Mouse (Mus musculus) liver, embryonic 14.5 days (tissue): ENCODE measurements around the gene Slc36a2. TPM values are rescaled to one million over a fixed set of nuclear protein-coding genes. Genes with fewer than 3 reads are reported as not detected.

ENCODE experiments used
- ATAC-seq: fragments of 200-750 bp; cut with Nextera tagmentation; 2 replicates; pipeline ENCODE4 v1.8.0; 2017; ENCODE audit warnings: moderate number of reproducible peaks, mild to moderate bottlenecking, moderate library complexity; ENCODE audit not compliant: insufficient read depth
- DNase-seq, 3 experiments: peaks; one replicate each; pipeline ENCODE4 v3.0.0-alpha.2; 2012 to 2013; ENCODE audit warnings: low read depth in 3 of 3, low spot score in 3 of 3
- H3K27ac ChIP-seq: fragments of 300-500 bp; sonication (generic); 2 replicates; pipeline ENCODE4 v1.5.1; 2014; ENCODE audit warnings: moderate library complexity, mild to moderate bottlenecking, control low read depth, inconsistent platforms
- H3K27me3 ChIP-seq: fragments of 300-500 bp; sonication (generic); 2 replicates; pipeline ENCODE4 v1.6.1; 2014; ENCODE audit warnings: mild to moderate bottlenecking, low read length, moderate library complexity; ENCODE audit not compliant: control insufficient read depth, insufficient read depth
- H3K36me3 ChIP-seq: fragments of 300-500 bp; sonication (generic); replicated peaks from 2 replicates; pipeline ENCODE4 v1.6.1; 2014; ENCODE audit warnings: low read depth; ENCODE audit not compliant: control insufficient read depth, insufficient read depth
- H3K4me1 ChIP-seq, 2 experiments: fragments of 200-500 bp in 1 of 2; fragments of 300-500 bp in 1 of 2; sonication (generic) in 1 of 2; replicated peaks; 2 replicates each; pipeline ENCODE4 v1.6.1; 2012 to 2014; ENCODE audit warnings: antibody characterized with exemption in 1 of 2, inconsistent platforms in 1 of 2, low read length in 1 of 2; ENCODE audit not compliant: control insufficient read depth in 2 of 2, insufficient read depth in 2 of 2
- H3K4me2 ChIP-seq: fragments of 300-500 bp; sonication (generic); 2 replicates; pipeline ENCODE4 v1.6.1; 2014; ENCODE audit warnings: low read depth, mild to moderate bottlenecking, control low read depth, moderate library complexity
- H3K4me3 ChIP-seq, 2 experiments: fragments of 200-500 bp in 1 of 2; fragments of 300-500 bp in 1 of 2; sonication (generic) in 1 of 2; 2 replicates each; pipeline ENCODE4 v1.5.1; 2012 to 2014; ENCODE audit warnings: low read depth in 2 of 2, low read length in 2 of 2, mild to moderate bottlenecking in 2 of 2, control low read depth in 1 of 2, inconsistent platforms in 1 of 2, moderate library complexity in 1 of 2; ENCODE audit not compliant: insufficient read depth in 1 of 2
- H3K9ac ChIP-seq: fragments of 300-500 bp; sonication (generic); replicated peaks from 2 replicates; pipeline ENCODE4 v1.6.1; 2014; ENCODE audit warnings: mild to moderate bottlenecking, control low read depth, moderate library complexity
- H3K9me3 ChIP-seq: fragments of 300-500 bp; sonication (generic); 2 replicates; pipeline ENCODE4 v1.6.1; 2016; ENCODE audit warnings: low read length, mixed read lengths; ENCODE audit not compliant: control insufficient read depth
- CTCF ChIP-seq: IDR thresholded peaks from 2 replicates; pipeline ENCODE4 v1.5.1; 2016; ENCODE audit warnings: antibody characterized with exemption, low read depth, control low read depth
- EP300 ChIP-seq: IDR thresholded peaks from 2 replicates; pipeline ENCODE4 v1.6.1; 2016; ENCODE audit warnings: antibody characterized with exemption, low read depth
- WGBS: fragments of 180-500 bp; shearing (Covaris S2); extraction: QIAGEN DNeasy Blood & Tissue Kit; methylation state at CpG from one replicate; pipeline ENCODE4 v1.1.7; 2014; ENCODE audit not compliant: insufficient replicate concordance; 5-methylcytosine and 5-hydroxymethylcytosine counted together
- polyA plus RNA-seq, 2 experiments: library from polyadenylated mRNA; depleted of rRNA in 1 of 2; stranded (reverse) in 1 of 2; unstranded in 1 of 2; fragments of >200 nt; fragmentation: Nextera tagmentation in 1 of 2; extraction: Ambion mirVana in 1 of 2; gene quantifications; 2 replicates each; pipeline versions ENCODE4 v1.2.1 to v1.2.3; 2012 to 2014

The Slc36a2 gene
- polyA plus RNA-seq, 2 experiments = 13.8 to 14.1 TPM

DNA sequence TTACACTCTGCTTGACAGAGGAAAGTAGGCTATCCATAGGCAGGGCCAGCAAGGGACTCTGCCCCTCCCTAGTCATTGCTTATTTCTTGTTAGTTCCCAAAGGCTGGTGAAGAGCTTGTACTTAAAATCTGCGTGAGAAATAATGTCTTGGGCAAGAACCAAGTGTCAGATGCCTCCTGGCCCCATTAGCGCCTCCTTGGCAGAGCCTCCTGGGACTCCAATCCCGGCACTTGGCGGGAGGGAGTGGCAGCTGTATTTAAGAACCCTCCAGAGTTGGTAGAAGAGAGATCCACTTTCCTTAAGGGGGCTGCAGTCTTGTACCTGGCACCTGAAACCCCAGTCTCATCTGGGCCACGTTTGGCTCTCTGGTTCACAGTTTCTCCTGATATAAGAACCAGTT lies 29.3 kb upstream of the Slc36a2 start:
- no peak for DNase-seq
- H3K27ac ChIP-seq = no peak overlapping the region
- H3K27me3 ChIP-seq = no peaks in the 10 kb centered on the region
- 68% methylated on average over 5 of the region's 5 CpGs for WGBS
- H3K36me3 ChIP-seq = no peaks in the 10 kb centered on the region; the same call in 1 of the 2 replicates
- TF ChIP-seq CTCF (no peak), EP300 (no peak)
- no peak overlapping the region for H3K9ac ChIP-seq
- no peak overlapping the region for H3K4me3 ChIP-seq
- no peak overlapping the region for H3K4me2 ChIP-seq
- H3K9me3 ChIP-seq = no peaks in the 10 kb centered on the region
- H3K4me1 ChIP-seq = peaks cover 0 to 20% of the 10 kb centered on the region in 2 experiments; a peak in 2 of 4 replicates
- ATAC-seq = no peak

DNA sequence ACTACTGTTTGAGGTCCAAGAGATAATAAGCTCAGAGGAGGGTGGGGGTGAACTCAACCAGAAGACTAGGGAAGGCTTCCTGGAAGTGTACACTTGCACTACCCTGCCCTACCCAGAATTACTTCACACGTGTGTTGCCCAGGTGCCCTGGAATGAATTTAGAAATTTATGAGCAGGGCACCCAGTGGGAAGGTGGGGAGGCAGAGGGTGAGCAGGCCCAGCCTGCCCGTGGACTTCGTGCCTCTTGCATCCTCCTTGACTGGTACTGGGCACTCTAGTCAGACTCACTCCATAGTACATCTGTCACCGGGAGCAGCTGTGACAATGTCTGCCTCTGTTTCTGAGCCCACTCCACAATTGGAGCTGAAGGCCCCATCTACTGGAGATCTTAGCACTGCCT lies 28.6 kb upstream of the Slc36a2 start:
- DNase-seq (no peak), ATAC-seq (no peak)
- Histone ChIP-seq H3K27ac (no peak overlapping the region), H3K27me3 (no peaks in the 10 kb centered on the region), H3K9me3 (no peaks in the 10 kb centered on the region), H3K36me3 (no peaks in the 10 kb centered on the region; the same call in 1 of the 2 replicates), H3K4me1 (peaks cover 0 to 22% of the 10 kb centered on the region in 2 experiments; a peak in 2 of 4 replicates), H3K9ac (no peak overlapping the region), H3K4me2 (no peak overlapping the region), H3K4me3 (no peak overlapping the region)
- TF ChIP-seq CTCF = no peak
- TF ChIP-seq EP300 = no peak
- WGBS = 71% methylated on average over 4 of the region's 4 CpGs

DNA sequence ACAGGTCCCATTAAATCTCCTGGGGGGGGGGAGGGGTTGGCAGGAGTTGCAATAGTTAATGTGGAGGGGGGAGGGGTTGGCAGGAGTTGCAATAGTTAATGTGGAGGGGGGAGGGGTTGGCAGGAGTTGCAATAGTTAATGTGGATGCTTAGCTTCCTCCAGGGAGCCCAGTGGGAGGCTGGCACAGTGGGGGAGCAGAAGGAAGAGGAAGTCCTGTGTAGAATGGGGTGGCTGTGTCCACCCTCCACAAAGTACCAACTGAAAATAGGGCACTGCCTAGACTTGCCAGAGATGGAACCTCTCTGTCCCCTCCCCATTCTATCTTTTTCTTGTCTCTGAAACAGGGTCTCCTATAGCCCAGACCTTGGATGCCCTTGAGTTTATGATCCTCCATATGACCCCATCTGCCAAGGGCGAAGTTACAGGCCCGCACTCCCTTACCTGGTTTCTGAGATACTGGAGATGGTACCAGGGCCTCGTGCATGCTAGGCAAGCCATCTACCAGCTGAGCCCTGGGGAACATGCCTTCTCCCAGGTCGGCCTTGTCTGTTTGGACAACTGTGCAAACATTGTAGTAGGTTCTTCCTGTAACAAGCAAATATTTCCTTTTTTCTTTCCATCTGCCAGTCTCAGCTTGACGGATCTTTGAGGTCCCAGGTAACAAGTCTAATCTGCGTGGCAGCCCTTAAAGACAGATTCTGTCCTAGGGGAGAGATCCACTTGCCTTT lies 24.9 kb upstream of the Slc36a2 start:
- 64% methylated on average over 6 of the region's 6 CpGs for WGBS
- Histone ChIP-seq H3K9ac (no peak overlapping the region), H3K9me3 (no peaks in the 10 kb centered on the region), H3K27me3 (no peaks in the 10 kb centered on the region), H3K27ac (no peak overlapping the region), H3K4me3 (no peak overlapping the region), H3K36me3 (no peaks in the 10 kb centered on the region; the same call in 1 of the 2 replicates), H3K4me1 (peaks cover 0 to 22% of the 10 kb centered on the region in 2 experiments; a peak in 2 of 4 replicates), H3K4me2 (peak overlapping the region; percentile 35; the same call in 1 of the 2 replicates)
- DNase-seq = no peak
- ATAC-seq = 0 out of 2 replicates have a peak, but pooled peaks have one; percentile 17
- TF ChIP-seq CTCF (no peak), EP300 (no peak)

- no peak for TF ChIP-seq CTCF
- no peak for TF ChIP-seq EP300
- H3K9me3 ChIP-seq = no peaks in the 10 kb centered on the region
- H3K27ac ChIP-seq = peak overlapping the region; percentile 13; the same call in 1 of the 2 replicates
- no peak overlapping the region for H3K9ac ChIP-seq
- no peaks in the 10 kb centered on the region for H3K27me3 ChIP-seq
- DNase-seq = no peak
- H3K4me3 ChIP-seq = no peak overlapping the region
- H3K4me2 ChIP-seq = peak overlapping the region; percentile 48
- H3K4me1 ChIP-seq = peaks cover 0 to 19% of the 10 kb centered on the region in 2 experiments; a peak in 2 of 4 replicates
- ATAC-seq = no peak
- WGBS = 26% methylated on average over 2 of the region's 2 CpGs
- H3K36me3 ChIP-seq = no peaks in the 10 kb centered on the region; the same call in 1 of the 2 replicates
Measured at GRCm38 (mm10) chr11:55209032-55209431, 24.2 kb upstream of the Slc36a2 start.

DNA sequence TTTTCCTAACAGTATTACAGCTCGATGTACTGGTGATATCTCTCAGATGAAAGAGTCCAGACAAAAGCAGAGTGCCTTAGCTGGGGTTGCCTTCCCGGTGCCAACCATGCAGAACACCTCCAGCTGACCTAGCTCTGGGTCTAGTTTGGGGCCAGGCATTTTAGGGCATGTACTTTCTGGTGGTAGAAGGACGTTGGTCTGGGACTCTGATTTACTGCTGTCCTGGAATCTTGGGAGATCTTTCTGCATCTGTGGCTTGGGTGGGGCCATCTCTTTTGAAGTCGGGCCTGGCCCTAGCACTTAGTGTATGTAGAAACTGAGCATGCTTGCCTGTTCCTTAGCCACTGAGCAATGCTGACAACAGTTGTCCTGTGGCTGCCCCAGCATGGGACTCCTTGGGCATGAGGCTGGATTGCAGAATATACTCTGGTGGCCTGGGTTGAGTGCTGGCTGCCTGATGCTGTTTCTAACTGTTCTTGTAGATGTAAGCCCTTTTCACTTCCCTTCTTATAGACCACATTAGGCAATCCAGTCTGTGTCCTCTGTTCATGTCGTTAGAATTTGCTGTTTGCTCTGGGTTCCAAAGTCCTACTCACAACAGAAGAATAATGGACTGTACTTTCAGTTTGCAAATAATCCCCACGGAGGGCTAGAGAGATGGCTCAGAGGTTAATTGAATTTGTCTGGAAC lies 23.3 kb upstream of the Slc36a2 start:
- Histone ChIP-seq H3K9ac (no peak overlapping the region), H3K4me2 (peak overlapping the region; percentile 48), H3K4me3 (0 out of 4 replicates have a peak overlapping the region, but pooled peaks of 1 of the 2 experiments have one; percentile 2), H3K27me3 (no peaks in the 10 kb centered on the region), H3K36me3 (no peaks in the 10 kb centered on the region; the same call in 1 of the 2 replicates), H3K9me3 (no peaks in the 10 kb centered on the region), H3K27ac (no peak overlapping the region; the same call in 1 of the 2 replicates), H3K4me1 (peaks cover 0 to 16% of the 10 kb centered on the region in 2 experiments; a peak in 2 of 4 replicates)
- DNase-seq (peak in 2 of 3 experiments; percentile 26 to 29), ATAC-seq (peak; percentile 17; the same call in 1 of the 2 replicates)
- TF ChIP-seq CTCF (no peak), EP300 (no peak)
- WGBS = 37% methylated on average over 6 of the region's 6 CpGs
